Mouse (Mus musculus): ENCODE measurements around the gene Whrn. TPM values are rescaled to one million over a fixed set of nuclear protein-coding genes. Genes with fewer than 3 reads are reported as not detected.

Whrn gene
- total and polyA plus RNA-seq, 2 experiments from 2014 or later = 3.8 to 13.0 TPM

GRCm38 (mm10) chr4:63494401-63494966, 1.3 kb downstream of the Whrn start:
- DNase-seq (no peak), ATAC-seq (peak; percentile 8; the same call in 1 of the 2 replicates)
- WGBS = 3% methylated on average over 40 of the region's 43 CpGs
- Histone ChIP-seq H3K4me2 (ENCODE audit: low read depth) (peak overlapping the region; percentile 88), H3K27me3 (ENCODE audit: insufficient read depth, low read length) (no peaks in the 10 kb centered on the region), H3K9ac (peak overlapping the region; percentile 54), H3K4me3 (ENCODE audit: low read depth, low read length) (peak overlapping the region; percentile 62), H3K9me3 (ENCODE audit: low read length) (no peaks in the 10 kb centered on the region), H3K36me3 (ENCODE audit: insufficient read depth) (no peaks in the 10 kb centered on the region), H3K4me1 (ENCODE audit: insufficient read depth) (no peaks in the 10 kb centered on the region), H3K27ac (ENCODE audit: low read depth, low read length) (no peak overlapping the region)
- peak; percentile 19; the same call in 1 of the 2 replicates for TF ChIP-seq CTCF (IDR thresholded peaks at IDR 0.05; ENCODE audit: low read depth)

- H3K4me3 ChIP-seq (ENCODE audit: low read depth, low read length) = peak overlapping the region; percentile 1; the same call in 1 of the 2 replicates
- WGBS = 44% methylated on average over 9 of the region's 9 CpGs
- no peaks in the 10 kb centered on the region for H3K27me3 ChIP-seq (ENCODE audit: insufficient read depth, low read length)
- no peaks in the 10 kb centered on the region for H3K36me3 ChIP-seq (ENCODE audit: insufficient read depth)
- no peak overlapping the region for H3K9ac ChIP-seq
- H3K4me2 ChIP-seq (ENCODE audit: low read depth) = peak overlapping the region; percentile 88
- no peaks in the 10 kb centered on the region for H3K4me1 ChIP-seq (ENCODE audit: insufficient read depth)
- no peak overlapping the region; the same call in 1 of the 2 replicates for H3K27ac ChIP-seq (ENCODE audit: low read depth, low read length)
- H3K9me3 ChIP-seq (ENCODE audit: low read length) = no peaks in the 10 kb centered on the region
- DNase-seq = no peak
- no peak for TF ChIP-seq CTCF (IDR thresholded peaks at IDR 0.05; ENCODE audit: low read depth)
- no peak for ATAC-seq
These were observed 2.3 kb downstream of the Whrn start for GRCm38 (mm10) chr4:63493351-63494121.

GRCm38 (mm10) chr4:63491521-63491920, 4.3 kb downstream of the Whrn start:
- Histone ChIP-seq H3K9me3 (ENCODE audit: low read length) (no peaks in the 10 kb centered on the region), H3K27me3 (ENCODE audit: insufficient read depth, low read length) (no peaks in the 10 kb centered on the region), H3K4me1 (ENCODE audit: insufficient read depth) (no peaks in the 10 kb centered on the region), H3K27ac (ENCODE audit: low read depth, low read length) (no peak overlapping the region), H3K36me3 (ENCODE audit: insufficient read depth) (no peaks in the 10 kb centered on the region), H3K4me2 (ENCODE audit: low read depth) (no peak overlapping the region), H3K9ac (no peak overlapping the region), H3K4me3 (ENCODE audit: low read depth, low read length) (no peak overlapping the region)
- no peak for TF ChIP-seq CTCF (IDR thresholded peaks at IDR 0.05; ENCODE audit: low read depth)
- no peak for DNase-seq
- WGBS = 65% methylated on average over 6 of the region's 6 CpGs
- ATAC-seq = no peak

GRCm38 (mm10) chr4:63490146-63490545, 5.6 kb downstream of the Whrn start:
- ATAC-seq (no peak), DNase-seq (no peak)
- H3K9ac ChIP-seq = no peak overlapping the region
- 26% methylated on average over 3 of the region's 3 CpGs for WGBS
- no peak for TF ChIP-seq CTCF (IDR thresholded peaks at IDR 0.05; ENCODE audit: low read depth)
- no peaks in the 10 kb centered on the region for H3K36me3 ChIP-seq (ENCODE audit: insufficient read depth)
- H3K4me3 ChIP-seq (ENCODE audit: low read depth, low read length) = no peak overlapping the region
- H3K27me3 ChIP-seq (ENCODE audit: insufficient read depth, low read length) = no peaks in the 10 kb centered on the region
- no peaks in the 10 kb centered on the region for H3K4me1 ChIP-seq (ENCODE audit: insufficient read depth)
- no peaks in the 10 kb centered on the region for H3K9me3 ChIP-seq (ENCODE audit: low read length)
- H3K4me2 ChIP-seq (ENCODE audit: low read depth) = no peak overlapping the region
- H3K27ac ChIP-seq (ENCODE audit: low read depth, low read length) = no peak overlapping the region

GRCm38 (mm10) chr4:63489676-63490075, 6.1 kb downstream of the Whrn start:
- Histone ChIP-seq H3K4me3 (ENCODE audit: low read depth, low read length) (no peak overlapping the region), H3K36me3 (ENCODE audit: insufficient read depth) (no peaks in the 10 kb centered on the region), H3K27ac (ENCODE audit: low read depth, low read length) (no peak overlapping the region), H3K4me2 (ENCODE audit: low read depth) (no peak overlapping the region), H3K9me3 (ENCODE audit: low read length) (no peaks in the 10 kb centered on the region), H3K4me1 (ENCODE audit: insufficient read depth) (no peaks in the 10 kb centered on the region), H3K9ac (no peak overlapping the region), H3K27me3 (ENCODE audit: insufficient read depth, low read length) (no peaks in the 10 kb centered on the region)
- WGBS = 44% methylated on average over 10 of the region's 10 CpGs
- no peak for DNase-seq
- no peak for ATAC-seq
- no peak for TF ChIP-seq CTCF (IDR thresholded peaks at IDR 0.05; ENCODE audit: low read depth)

- Histone ChIP-seq H3K4me3 (ENCODE audit: low read depth, low read length) (no peak overlapping the region), H3K36me3 (ENCODE audit: insufficient read depth) (no peaks in the 10 kb centered on the region), H3K9ac (no peak overlapping the region), H3K4me1 (ENCODE audit: insufficient read depth) (no peaks in the 10 kb centered on the region), H3K27me3 (ENCODE audit: insufficient read depth, low read length) (no peaks in the 10 kb centered on the region), H3K4me2 (ENCODE audit: low read depth) (no peak overlapping the region), H3K27ac (ENCODE audit: low read depth, low read length) (no peak overlapping the region), H3K9me3 (ENCODE audit: low read length) (no peaks in the 10 kb centered on the region)
- ATAC-seq (no peak), DNase-seq (no peak)
- WGBS = 93% methylated on average over 2 of the region's 2 CpGs
- no peak for TF ChIP-seq CTCF (IDR thresholded peaks at IDR 0.05; ENCODE audit: low read depth)
These were observed 7.9 kb downstream of the Whrn start for GRCm38 (mm10) chr4:63487916-63488315.

GRCm38 (mm10) chr4:63487256-63487655, 8.5 kb downstream of the Whrn start:
- no peak for TF ChIP-seq CTCF (IDR thresholded peaks at IDR 0.05; ENCODE audit: low read depth)
- 53% methylated on average over 6 of the region's 6 CpGs for WGBS
- no peak for DNase-seq

More at GRCm38 (mm10) chr4:63487256-63487655, 8.5 kb downstream of the Whrn start:
- Histone ChIP-seq H3K4me1 (ENCODE audit: insufficient read depth) (no peaks in the 10 kb centered on the region), H3K4me2 (ENCODE audit: low read depth) (no peak overlapping the region), H3K4me3 (ENCODE audit: low read depth, low read length) (no peak overlapping the region), H3K27ac (ENCODE audit: low read depth, low read length) (no peak overlapping the region), H3K9me3 (ENCODE audit: low read length) (no peaks in the 10 kb centered on the region), H3K36me3 (ENCODE audit: insufficient read depth) (no peaks in the 10 kb centered on the region), H3K9ac (no peak overlapping the region), H3K27me3 (ENCODE audit: insufficient read depth, low read length) (no peaks in the 10 kb centered on the region)
- ATAC-seq = no peak

Measured in forebrain, postnatal 0 days (tissue).